Mouse (Mus musculus) intestine, embryonic 14.5 days (tissue): ENCODE data around the gene B4gat1. TPM values are rescaled to one million over a fixed set of nuclear protein-coding genes. Genes with fewer than 3 reads are reported as not detected.
A peak's percentile ranks its signal among the peaks of the same experiment; 100 is the strongest.

Experiments
- ATAC-seq: fragments of 200-750 bp; cut with Nextera tagmentation; replicated peaks from 2 replicates; pipeline ENCODE4 v1.8.0; 2017; ENCODE audit warnings: low read depth, moderate number of reproducible peaks, moderate TSS enrichment, moderate library complexity; ENCODE audit not compliant: low FRiP score, low TSS enrichment
- DNase-seq: peaks from one replicate; pipeline ENCODE4 v3.0.0-alpha.2; 2018; ENCODE audit warnings: low spot score
- H3K27ac ChIP-seq: fragments of 300-500 bp; sonication (generic); 2 replicates; pipeline ENCODE4 v1.5.1; 2014; ENCODE audit warnings: low read depth, mild to moderate bottlenecking, control low read depth
- H3K27me3 ChIP-seq: fragments of 300-500 bp; sonication (generic); replicated peaks from 2 replicates; pipeline ENCODE4 v1.6.1; 2014; ENCODE audit warnings: low read length, control low read depth; ENCODE audit not compliant: control insufficient read depth, insufficient read depth
- H3K36me3 ChIP-seq: fragments of 300-500 bp; sonication (generic); 2 replicates; pipeline ENCODE4 v1.6.1; 2014; ENCODE audit warnings: low read length, control low read depth; ENCODE audit not compliant: control insufficient read depth, insufficient read depth
- H3K4me1 ChIP-seq: fragments of 300-500 bp; sonication (generic); replicated peaks from 2 replicates; pipeline ENCODE4 v1.6.1; 2014; ENCODE audit warnings: low read length, control low read depth, mixed read lengths; ENCODE audit not compliant: control insufficient read depth, insufficient read depth
- H3K4me2 ChIP-seq: fragments of 300-500 bp; sonication (generic); 2 replicates; pipeline ENCODE4 v1.6.1; 2014; ENCODE audit warnings: low read length
- H3K4me3 ChIP-seq: fragments of 300-500 bp; sonication (generic); 2 replicates; pipeline ENCODE4 v1.5.1; 2014; ENCODE audit warnings: low read depth, low read length, control low read depth, mixed read lengths
- H3K9ac ChIP-seq: fragments of 300-500 bp; sonication (generic); 2 replicates; pipeline ENCODE4 v1.6.1; 2014; ENCODE audit warnings: mild to moderate bottlenecking, low read length
- H3K9me3 ChIP-seq: fragments of 300-500 bp; sonication (generic); 2 replicates; pipeline ENCODE4 v1.6.1; 2016; ENCODE audit warnings: low read length, control low read depth; ENCODE audit not compliant: control insufficient read depth
- WGBS: fragments of 180-500 bp; shearing (Covaris S2); extraction: QIAGEN DNeasy Blood & Tissue Kit; methylation state at CpG from one replicate; pipeline ENCODE4 v1.1.7; 2014; 5-methylcytosine and 5-hydroxymethylcytosine counted together
- polyA plus RNA-seq: library from polyadenylated mRNA; unstranded; fragments of >200 nt; fragmentation: Nextera tagmentation; extraction: Ambion mirVana; gene quantifications from 2 replicates; pipeline ENCODE4 v1.2.1, GENCODE M21; 2014

The B4gat1 gene
- polyA plus RNA-seq, 1 experiment from 2014 or later, result 39.1 TPM

DNA sequence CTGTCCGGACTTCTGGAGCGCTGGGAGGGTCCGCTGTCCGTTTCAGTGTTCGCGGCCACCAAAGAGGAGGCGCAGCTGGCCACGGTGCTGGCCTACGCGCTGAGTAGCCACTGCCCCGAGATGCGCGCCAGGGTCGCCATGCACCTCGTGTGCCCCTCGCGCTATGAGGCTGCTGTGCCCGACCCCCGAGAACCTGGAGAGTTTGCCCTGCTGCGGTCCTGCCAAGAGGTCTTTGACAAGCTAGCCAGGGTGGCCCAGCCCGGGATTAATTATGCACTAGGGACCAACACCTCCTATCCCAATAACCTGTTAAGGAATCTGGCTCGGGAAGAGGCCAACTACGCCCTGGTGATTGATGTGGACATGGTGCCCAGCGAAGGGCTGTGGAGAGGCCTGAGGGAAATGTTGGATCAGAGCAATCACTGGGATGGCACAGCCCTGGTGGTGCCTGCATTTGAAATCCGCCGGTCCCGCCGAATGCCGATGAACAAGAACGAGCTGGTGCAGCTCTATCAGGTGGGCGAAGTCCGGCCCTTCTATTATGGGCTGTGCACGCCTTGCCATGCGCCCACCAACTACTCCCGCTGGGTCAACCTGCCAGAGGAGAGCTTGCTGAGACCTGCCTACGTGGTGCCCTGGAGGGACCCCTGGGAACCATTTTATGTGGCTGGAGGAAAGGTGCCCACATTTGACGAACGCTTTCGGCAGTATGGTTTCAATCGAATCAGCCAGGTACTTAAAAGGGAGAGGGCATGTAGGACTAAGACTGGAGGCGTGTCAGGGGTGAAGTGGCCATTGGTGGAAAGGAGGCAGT is 882 bp downstream of the B4gat1 start:
- no peak for DNase-seq
- peaks cover 6% of the 10 kb centered on the region; the same call in 1 of the 2 replicates for H3K36me3 ChIP-seq
- no peak for ATAC-seq
- peak overlapping the region; percentile 95 for H3K4me3 ChIP-seq
- H3K27ac ChIP-seq, result peak overlapping the region; percentile 34; the same call in 1 of the 2 replicates
- peak overlapping the region; percentile 69 for H3K9ac ChIP-seq
- peak overlapping the region; percentile 95 for H3K4me2 ChIP-seq
- H3K9me3 ChIP-seq, result no peaks in the 10 kb centered on the region
- WGBS, result 13% methylated on average over 41 of the region's 41 CpGs
- peaks cover 16% of the 10 kb centered on the region for H3K4me1 ChIP-seq
- no peaks in the 10 kb centered on the region for H3K27me3 ChIP-seq

DNA sequence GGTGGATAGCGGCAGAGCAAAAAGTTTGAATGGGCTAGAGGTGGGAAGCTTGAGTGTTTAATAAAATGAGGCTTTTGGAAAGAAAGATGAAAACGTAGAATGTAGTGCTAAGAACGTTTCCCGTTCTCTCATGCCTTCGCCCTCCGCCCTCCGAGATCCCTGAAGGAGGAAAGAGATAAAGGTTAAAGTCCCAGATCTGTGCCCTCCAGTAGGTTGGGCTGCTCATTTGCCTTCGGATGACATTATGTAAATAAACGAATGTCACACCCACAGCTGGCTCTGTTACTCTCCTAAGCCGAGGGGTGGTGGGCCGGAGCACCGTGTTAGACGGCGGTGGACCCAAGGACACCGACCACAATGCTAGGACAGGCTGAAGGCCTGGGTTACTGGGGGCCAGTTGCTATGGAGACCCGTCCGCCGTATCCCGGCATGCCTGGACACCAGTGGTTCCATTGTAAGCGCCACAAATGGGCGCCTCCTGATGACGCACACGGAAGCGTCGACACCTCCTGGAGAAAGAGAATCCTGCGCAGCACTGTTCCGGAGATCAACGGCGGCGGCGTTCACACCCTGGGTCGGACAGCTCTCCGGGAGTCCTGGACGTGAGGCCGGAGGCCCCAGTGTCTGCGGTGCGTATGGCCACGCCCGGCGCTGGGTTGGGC is 2.4 kb downstream of the B4gat1 start, which contains the start of gene Brms1:
Gene Brms1, plus strand, starts transcription at position 493 of the 662 bp plus-strand sequence.
- Histone ChIP-seq H3K4me2 (peak within 1 kb of the TSS; percentile 95), H3K9ac (peak within 1 kb of the TSS; percentile 72), H3K4me3 (peak within 1 kb of the TSS; percentile 95), H3K9me3 (no peaks in the 10 kb centered on the region), H3K36me3 (peaks cover 6% of the 10 kb centered on the region), H3K4me1 (peaks cover 16% of the 10 kb centered on the region), H3K27me3 (no peaks in the 10 kb centered on the region), H3K27ac (peak within 1 kb of the TSS; percentile 5)
- ATAC-seq (peak; percentile 74), DNase-seq (peak; percentile 97)
- 5% methylated on average over 40 of the region's 40 CpGs for WGBS

DNA sequence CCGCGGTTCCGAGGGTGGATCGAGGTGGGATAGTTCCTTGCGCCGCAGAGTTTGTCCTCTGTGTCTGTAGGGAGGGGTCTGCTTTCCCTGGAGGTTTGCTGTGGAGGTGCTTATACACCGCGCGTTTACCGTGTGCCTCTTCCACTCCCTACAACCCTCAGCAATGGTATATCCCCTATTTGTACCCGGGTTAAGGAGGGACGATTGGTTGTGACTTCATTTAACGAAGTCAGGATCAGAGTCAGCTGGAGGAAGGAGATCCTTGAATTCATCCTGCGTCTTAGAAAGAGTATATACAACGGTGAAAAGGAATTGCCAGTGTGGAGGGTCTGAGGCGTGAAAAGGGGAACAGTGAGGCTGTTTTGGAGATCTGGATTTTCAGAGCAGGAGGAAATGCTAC is 3.0 kb downstream of the B4gat1 start:
- H3K4me2 ChIP-seq, result peak overlapping the region; percentile 95
- peak overlapping the region; percentile 95 for H3K4me3 ChIP-seq
- no peaks in the 10 kb centered on the region for H3K9me3 ChIP-seq
- WGBS, result 2% methylated on average over 16 of the region's 16 CpGs
- H3K9ac ChIP-seq, result peak overlapping the region; percentile 72
- H3K27ac ChIP-seq, result peak overlapping the region; percentile 5; the same call in 1 of the 2 replicates
- H3K27me3 ChIP-seq, result no peaks in the 10 kb centered on the region
- peaks cover 16% of the 10 kb centered on the region for H3K4me1 ChIP-seq
- no peak for DNase-seq
- peaks cover 11% of the 10 kb centered on the region for H3K36me3 ChIP-seq
- no peak for ATAC-seq

DNA sequence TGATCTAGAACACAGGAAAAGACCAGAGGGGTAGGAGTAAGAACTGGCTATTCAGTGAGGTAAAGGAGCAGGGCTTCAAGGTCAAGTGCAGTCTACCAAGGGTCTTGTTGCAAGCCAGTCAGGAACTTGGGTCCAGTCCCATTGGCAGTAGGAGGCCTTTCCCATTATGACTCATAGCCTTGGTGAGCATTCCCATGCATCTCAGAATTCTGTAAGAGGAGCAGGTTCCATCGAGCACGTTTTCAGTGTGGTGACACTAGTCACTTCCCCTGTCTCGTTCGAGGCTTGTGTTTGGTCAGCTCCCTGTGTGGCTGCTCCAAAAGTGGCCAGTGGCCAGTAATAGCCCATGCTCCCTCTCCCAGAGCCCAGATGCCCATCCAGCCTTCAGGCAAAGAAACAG is 6.9 kb downstream of the B4gat1 start:
- WGBS, result 85% methylated on average over 4 of the region's 4 CpGs
- H3K4me1 ChIP-seq, result peaks cover 11% of the 10 kb centered on the region
- no peak overlapping the region for H3K4me3 ChIP-seq
- H3K9me3 ChIP-seq, result no peaks in the 10 kb centered on the region
- peaks cover 43% of the 10 kb centered on the region for H3K36me3 ChIP-seq
- ATAC-seq (no peak), DNase-seq (no peak)
- 0 out of 2 replicates have a peak, but pooled peaks cover 1% of the 10 kb centered on the region for H3K27me3 ChIP-seq
- no peak overlapping the region for H3K27ac ChIP-seq
- no peak overlapping the region for H3K4me2 ChIP-seq
- no peak overlapping the region for H3K9ac ChIP-seq

DNA sequence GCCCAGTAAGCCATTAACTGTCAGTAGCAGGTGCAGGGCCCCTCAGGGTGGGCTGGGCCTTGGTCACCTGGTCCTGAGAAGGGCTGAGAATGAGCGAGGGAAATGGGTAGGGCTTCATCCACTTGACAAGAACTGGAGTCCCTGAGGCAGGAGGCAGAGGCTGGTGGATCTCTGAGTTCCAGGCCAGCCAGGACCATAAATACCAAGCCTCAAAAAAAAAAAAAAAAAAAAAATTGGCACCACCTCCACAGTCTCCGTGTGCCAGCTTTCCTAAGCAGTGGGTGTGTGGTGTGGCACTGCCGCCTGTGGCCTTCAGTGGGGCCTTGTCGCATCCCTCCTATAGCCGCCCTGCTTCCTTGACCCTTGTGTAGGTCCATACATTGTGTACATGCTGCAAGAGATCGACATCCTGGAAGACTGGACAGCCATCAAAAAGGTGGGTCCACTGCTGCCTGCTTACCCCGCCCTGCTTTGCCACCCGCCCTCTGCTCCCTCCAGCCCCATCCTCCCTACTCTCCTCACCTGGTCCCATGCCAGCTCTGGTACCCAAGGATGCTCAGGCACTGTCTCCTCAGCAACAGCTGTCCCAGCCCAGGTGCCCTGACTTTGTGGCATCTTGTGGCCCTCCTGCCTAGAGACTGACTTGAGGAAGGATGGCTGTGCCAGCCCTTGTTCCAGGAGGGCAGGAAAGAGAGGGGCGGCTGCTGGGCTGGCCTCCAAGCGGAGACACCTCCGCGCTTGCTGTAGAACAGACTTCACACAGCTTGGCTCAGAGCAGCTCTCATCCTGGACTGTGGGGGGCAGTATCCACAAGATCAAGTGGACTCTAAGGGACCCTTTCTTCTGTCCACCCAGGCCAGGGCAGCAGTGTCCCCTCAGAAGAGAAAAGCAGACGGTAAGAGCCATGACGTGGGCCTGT is 9.8 kb downstream of the B4gat1 start:
- H3K27ac ChIP-seq, result no peak overlapping the region
- H3K36me3 ChIP-seq, result peaks cover 43% of the 10 kb centered on the region
- no peak for ATAC-seq
- H3K27me3 ChIP-seq, result peaks cover 23% of the 10 kb centered on the region
- peaks cover 9% of the 10 kb centered on the region for H3K4me1 ChIP-seq
- no peaks in the 10 kb centered on the region for H3K9me3 ChIP-seq
- no peak overlapping the region for H3K4me3 ChIP-seq
- no peak overlapping the region for H3K9ac ChIP-seq
- DNase-seq, result no peak
- H3K4me2 ChIP-seq, result no peak overlapping the region
- 84% methylated on average over 14 of the region's 14 CpGs for whole genome bisulfite sequencing

DNA sequence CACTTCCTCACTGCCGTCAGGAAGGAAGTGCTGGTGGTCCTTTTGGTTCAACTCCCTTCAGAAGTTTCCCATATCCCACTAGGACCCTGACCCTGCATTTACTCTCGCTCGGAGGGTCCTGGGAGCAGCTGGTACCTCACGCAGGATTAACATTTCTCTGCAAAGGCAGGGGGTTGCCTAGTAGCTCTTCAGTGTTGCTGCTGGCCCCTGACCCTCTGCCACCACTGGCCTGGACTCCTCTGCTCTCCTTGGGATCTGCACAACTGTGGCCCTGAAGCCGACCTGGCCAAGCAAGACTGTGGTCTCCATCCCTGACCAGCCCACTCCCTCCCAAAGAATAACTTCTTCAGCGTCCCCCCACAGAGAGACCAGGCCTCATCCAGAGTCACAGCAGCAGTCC is 10.7 kb downstream of the B4gat1 start:
- Histone ChIP-seq H3K4me1 (peaks cover 9% of the 10 kb centered on the region), H3K4me3 (no peak overlapping the region), H3K36me3 (peaks cover 37% of the 10 kb centered on the region), H3K4me2 (no peak overlapping the region), H3K27ac (no peak overlapping the region), H3K9me3 (no peaks in the 10 kb centered on the region), H3K9ac (no peak overlapping the region), H3K27me3 (peaks cover 23% of the 10 kb centered on the region)
- 90% methylated on average over 6 of the region's 6 CpGs for WGBS
- ATAC-seq, result no peak
- no peak for DNase-seq

DNA sequence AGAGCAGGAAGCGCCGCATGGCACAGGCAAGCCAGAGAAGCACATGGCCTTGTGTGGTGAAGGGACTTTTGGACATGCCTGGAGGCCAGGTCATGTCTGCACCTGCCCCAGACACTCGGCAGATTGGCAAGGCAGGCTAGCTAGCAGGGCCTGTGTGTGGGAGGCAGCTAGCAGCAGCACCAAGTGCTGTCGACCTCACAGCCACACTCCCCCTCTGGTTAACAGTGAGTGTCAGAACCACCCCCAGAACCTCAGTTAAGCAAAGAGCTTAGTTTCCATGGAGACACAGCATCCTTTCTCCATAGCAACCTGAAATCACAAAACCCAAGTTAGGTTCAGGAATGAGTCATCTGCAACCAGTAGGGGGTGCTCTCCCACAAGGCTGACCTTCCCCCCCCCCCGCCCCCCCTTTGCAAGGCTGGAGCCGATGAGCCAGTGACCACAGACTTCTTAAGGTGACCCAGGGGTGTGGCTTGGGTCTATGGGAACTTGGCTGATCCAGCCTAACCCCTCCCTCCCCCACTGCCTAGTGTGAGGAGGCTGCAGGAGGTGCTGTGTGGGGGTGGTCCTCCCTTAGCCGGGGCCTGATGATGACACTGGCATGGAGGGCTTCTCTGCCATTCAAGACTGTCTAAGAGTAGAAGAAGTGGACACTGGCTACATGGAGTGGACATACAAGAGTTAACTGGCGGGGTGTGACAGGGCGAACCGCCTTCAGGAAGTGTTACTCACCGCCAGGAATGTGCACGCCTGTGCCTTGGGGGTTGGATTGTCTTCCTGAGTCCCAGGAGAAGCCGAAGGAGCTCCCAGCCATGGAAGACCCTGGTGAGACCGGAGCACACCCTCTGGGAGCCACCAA is 11.7 kb downstream of the B4gat1 start, which contains the start of gene Rin1:
Gene Rin1, plus strand, starts transcription at position 435 of the 859 bp plus-strand sequence.
- Histone ChIP-seq H3K27ac (no peak within 1 kb of the TSS; the same call in 1 of the 2 replicates), H3K4me1 (peaks cover 9% of the 10 kb centered on the region), H3K9ac (peak within 1 kb of the TSS; percentile 32; the same call in 1 of the 2 replicates), H3K36me3 (peaks cover 37% of the 10 kb centered on the region), H3K4me2 (peak within 1 kb of the TSS; percentile 52), H3K4me3 (peak within 1 kb of the TSS; percentile 28), H3K27me3 (peaks cover 23% of the 10 kb centered on the region), H3K9me3 (no peaks in the 10 kb centered on the region)
- DNase-seq, result peak; percentile 79
- WGBS, result 20% methylated on average over 14 of the region's 14 CpGs
- peak; percentile 65 for ATAC-seq
